Mouse (Mus musculus) activated CD4-positive, CD25-positive, alpha-beta regulatory T cell, adult 4 months (primary cell): ENCODE measurements around the gene Myo1e. TPM values are rescaled to one million over a fixed set of nuclear protein-coding genes. Genes with fewer than 3 reads are reported as not detected.

ENCODE experiments used
- ATAC-seq: one replicate; pipeline ENCODE4 v1.8.0; 2017
- polyA plus RNA-seq, 2 experiments: library from polyadenylated mRNA; unstranded; fragments of 100-300 nt; shearing (Covaris generic); gene quantifications; one replicate each; pipeline ENCODE4 v1.2.1; 2017

The Myo1e gene
- polyA plus RNA-seq, 2 experiments from 2014 or later: 25.8 to 27.8 TPM

DNA sequence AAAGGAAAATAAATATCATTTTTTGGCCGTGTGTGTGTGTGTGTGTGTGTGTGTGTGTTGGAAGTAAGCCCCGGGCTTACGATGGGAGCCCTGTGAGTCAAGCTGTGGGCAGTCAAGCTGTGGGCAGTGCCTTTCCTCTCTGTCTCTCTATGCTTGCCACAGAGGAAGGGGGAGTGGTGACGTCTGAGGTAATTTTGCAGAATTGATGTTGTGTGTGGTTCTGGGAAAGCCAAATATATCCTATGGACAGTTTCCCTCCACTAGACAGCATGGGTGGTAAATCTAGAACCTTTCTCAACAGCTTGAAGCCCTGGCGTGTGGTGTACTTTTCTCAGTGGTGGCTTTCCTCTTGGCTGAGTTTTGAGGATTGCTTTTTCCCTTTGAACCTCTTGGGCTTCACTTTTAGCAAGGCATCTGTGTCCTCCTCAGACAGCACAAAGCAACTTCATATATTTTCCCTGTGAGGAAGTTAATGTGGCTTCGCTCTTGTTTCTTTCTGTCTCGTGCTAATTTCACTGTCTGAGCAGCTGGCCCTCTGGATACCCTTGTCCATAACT, 77.5 kb downstream of the Myo1e start:
- ATAC-seq: no peak

DNA sequence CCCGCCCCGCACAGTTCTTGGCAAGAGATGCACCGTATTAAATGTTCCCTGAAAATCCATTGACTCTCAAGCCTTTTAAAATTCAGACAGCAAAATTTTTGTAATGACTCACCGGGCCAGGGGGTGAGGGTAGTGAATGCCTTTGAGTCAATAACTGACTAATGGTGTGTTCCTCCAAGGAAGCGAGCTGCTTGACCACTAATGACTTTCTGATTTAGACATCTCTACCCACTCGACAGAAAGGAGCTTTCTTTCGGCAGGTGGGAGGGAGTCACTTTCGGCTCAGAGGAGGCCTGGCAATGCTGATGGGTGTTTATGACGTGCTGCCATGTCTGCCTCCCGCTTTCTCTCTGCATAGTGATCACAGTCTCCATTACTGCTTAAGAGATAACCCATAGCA, 83.6 kb downstream of the Myo1e start:
- ATAC-seq: no peak

DNA sequence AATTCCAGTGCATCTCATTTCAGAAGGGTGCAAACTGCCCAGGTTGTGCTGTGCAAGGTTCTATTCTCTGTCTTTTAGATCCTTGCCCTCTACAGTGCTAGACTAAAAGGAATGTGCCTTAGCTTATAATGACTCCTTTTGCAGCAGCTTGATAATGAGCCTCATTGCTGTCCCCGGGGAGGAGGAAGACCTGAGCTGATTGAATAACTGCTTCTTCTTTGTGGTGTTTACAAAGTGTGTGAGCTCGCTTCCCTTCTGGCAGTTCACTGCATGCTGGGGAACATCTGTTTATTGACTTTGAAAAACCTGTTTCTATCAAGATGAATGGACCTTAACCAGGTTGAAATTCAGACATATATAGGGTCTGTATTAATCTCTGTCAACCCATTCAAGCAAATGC, 89.8 kb downstream of the Myo1e start:
- no peak for ATAC-seq

DNA sequence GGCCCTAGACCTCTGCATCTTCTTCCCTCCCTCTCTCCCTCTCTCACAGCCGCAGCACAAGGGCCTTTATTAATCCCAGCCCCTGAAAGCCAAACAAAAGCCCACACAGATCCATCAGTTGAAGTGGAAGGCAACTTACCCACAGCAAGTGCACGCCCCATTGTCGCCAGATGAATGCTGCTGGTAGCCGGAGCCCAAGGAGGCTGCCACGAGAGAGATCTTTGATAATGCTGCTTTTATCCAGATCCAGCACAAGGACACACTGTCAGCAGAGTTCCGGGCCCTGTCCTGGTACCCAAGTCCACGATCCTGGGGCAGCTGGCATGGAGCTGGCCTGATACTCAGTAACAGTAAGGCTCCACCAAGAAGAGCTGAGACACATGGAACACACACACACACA, 91.1 kb downstream of the Myo1e start:
- no peak for ATAC-seq

DNA sequence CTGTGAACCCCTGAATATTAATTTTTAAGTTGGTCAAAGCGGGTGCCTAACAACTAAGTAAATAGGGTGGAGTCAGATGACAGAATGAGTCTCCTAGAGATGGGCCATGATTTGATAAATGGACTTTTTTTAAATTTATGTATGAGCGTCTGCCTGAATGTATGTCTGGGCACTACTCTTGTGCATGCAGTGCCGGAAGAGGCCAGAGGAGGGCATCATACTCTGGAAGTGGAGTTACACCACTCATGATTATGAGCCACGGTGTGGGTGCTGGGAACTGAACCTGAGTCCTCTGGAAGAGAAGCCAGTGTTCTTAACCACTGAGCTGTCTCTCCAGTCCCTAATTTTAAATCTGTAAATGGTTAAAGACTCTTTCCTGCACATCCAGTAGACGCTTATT, 93.6 kb downstream of the Myo1e start:
- ATAC-seq: no peak

DNA sequence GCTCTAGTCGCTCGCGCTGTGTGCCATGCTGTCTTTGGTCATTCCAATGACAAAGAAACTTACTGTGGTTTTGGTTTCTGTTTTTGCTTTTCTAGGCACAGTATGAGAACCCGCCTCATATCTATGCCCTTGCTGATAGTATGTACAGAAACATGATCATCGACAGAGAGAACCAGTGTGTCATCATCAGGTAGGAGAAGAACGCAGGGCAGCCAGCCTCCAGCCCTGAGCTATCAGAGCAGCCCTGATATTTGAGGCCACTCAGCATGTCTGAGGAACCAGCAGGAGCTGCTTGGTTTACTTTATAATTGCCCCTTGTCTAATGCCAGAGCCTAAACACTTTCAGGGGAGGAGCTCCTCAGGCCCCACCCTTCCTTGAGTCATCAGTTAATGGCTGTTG, 94.4 kb downstream of the Myo1e start:
- no peak for ATAC-seq

DNA sequence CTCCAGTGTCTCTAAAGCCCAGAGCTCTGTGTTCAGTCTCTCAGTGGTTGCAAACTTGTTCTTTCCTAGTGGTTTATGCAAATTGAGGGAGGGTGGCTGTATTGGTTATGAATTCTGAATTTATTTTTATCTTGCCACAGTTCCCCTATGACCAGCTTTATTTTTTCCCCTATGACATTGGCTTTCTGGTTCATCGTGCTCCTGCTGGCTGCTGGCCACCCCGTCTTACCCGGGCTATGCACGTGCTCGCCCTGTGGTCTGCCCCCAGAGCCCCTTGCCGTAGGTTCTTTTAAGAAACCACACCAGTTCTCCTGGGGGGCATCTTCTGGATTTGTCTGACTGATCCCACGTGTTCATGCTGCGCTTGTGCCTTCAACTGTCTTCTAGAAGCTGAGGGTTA, 97.8 kb downstream of the Myo1e start:
- no peak for ATAC-seq

DNA sequence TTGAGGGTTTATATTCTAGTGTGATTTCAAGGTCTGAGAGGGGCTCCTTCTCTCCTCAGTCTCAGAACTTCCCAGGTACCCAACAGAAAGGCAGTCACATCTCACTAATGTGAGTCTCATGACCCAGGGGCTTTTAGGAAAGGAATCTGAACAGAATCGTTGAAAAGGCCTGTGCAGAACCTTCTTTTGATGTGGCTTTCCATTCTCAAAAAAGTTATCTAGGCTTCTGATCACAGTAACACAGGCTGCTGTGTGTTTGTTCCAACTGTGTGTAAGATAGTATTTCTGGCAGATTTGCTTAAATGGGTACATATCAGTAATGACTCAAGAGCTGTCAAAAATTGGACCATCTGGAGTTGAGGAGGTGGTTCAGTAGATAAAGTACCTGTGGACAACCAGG, 102.9 kb downstream of the Myo1e start:
- peak; percentile 87 for ATAC-seq

DNA sequence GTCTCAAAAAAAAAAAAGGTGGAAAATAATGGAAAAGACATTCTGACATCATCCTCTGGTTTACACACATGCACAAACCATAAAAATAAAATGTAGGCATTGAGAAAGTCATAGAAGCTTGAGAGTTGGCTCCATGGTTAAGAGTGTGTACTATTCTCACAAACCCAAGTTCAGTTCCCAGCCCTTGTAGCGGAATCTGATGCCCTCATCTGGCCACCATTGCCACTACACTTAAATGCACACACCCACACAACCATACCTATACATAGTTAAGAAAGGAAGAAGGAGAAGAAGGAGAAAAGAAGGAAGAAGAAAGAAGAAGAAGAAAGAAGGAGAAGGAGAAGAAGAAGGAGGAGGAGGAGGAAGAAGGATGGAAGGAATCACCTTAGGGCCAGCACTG, 106.9 kb downstream of the Myo1e start:
- no peak for ATAC-seq

DNA sequence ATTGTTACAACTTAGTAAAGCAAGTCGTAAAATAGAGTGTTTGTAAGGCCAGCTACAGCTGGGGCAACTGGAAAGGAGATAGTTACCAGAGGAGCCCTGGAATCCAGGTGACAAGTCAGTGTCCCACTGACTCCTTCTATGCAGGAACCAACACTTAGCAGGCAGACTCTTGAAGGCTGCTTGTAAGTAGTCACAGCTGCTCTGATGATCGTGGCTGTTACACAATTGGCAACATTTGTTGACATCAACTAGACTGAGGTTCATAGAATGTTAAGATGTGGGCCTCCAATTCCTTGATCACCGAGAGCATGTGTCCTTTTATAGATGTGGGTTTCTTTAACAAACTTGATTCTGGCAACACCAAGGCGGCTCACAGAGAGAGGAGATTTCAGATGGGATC, 108.0 kb downstream of the Myo1e start:
- ATAC-seq: no peak

DNA sequence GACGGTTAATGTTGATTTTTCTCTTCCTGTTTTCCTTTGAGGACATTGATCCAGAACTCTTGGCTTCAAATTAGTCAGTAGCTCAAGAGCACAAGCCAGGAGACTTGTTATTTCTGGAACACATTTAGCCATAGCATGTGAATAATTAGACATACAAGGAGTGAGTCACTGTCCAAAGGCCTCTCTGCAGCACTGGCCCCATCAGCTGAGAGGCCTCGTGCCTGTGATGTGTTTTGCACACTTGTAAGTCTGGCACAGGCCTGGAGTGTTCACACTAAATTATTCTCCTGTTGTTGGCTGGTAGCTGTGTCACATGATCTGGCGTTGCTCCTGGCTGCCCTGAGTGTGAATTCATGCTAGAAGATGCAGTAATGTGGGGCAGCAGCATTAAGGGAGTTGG, 111.5 kb downstream of the Myo1e start:
- no peak for ATAC-seq

DNA sequence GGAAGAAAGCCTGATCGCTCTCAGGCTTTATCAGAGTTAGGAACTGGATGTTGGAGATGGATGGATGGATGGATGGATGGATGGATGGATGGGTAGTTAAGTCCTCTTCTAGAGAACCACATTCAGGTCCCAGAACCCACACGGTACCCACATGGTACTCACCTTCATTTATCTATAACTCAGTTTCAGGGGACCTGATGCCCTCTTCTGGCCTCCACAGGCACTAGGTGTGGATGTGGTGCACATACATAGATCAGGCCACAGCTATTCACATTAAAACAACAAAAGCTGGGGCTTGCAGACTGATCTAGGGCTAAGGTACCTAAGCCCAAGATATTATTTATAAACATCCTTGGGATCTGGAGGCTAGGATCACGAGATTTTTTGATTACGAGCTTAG, 117.2 kb downstream of the Myo1e start:
- ATAC-seq: no peak

DNA sequence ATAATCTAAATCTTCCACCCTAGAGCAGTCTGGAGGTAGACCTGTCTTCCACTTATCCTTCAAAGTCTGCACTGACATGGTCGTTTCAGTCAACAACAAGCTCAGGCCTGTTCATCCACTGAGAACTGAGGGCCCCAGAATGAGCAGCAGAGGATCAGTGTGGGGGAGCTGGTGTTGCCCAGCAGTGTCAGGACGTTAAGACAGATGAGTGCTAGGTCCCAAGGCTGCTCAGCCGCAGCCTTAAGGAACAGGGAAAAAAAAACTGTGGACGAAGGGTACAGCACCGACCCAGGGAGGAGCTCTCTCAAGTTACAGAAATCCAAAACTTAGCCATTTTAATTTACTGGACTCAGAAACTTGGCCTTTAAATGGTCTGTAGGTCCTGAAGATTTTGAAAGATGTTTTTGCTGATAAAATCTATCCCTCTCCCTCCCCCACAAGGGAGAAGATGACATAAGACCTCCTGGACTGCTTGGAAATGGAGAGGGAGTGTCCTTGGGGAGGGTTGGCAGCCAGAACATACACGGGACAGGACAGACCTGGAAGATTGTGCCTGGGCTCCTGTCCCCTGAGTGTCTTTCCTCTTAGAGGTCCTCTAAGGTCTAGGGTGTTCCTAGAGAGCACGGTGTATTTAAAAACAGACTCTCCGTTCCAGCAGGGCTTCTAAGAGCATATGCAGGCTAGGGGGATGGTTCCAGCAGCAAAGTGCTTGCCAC, 118.9 kb downstream of the Myo1e start:
- no peak for ATAC-seq

DNA sequence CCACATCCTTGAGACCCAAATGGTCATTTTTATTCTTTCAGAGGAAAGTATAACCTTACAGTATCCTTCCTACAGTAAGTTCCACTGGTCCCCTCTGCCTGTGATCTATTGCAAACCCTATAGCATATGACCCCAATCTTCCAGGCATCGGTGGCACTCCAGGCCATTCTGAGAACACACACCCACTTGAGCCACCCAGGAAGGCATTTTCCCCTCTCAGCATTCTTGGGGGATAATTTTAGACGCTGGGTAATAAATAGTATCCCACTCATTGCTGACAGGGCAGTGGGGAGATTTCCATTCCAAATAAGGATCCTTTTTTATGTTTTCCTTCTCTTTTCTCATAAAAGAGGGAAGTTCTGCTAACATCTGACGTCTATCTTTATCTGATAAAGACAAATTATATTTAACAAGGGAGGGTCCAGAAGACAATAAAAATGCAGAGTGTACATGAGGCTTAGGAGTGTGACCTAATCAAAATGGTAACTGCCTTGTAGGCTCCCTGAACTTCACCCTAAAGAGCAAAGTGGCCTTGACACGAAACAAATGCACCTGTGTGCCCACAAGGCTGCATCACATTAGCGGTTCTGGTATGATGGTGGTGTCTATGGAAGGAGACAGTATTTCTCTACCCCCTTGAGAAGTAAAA, 121.2 kb downstream of the Myo1e start:
- no peak for ATAC-seq

DNA sequence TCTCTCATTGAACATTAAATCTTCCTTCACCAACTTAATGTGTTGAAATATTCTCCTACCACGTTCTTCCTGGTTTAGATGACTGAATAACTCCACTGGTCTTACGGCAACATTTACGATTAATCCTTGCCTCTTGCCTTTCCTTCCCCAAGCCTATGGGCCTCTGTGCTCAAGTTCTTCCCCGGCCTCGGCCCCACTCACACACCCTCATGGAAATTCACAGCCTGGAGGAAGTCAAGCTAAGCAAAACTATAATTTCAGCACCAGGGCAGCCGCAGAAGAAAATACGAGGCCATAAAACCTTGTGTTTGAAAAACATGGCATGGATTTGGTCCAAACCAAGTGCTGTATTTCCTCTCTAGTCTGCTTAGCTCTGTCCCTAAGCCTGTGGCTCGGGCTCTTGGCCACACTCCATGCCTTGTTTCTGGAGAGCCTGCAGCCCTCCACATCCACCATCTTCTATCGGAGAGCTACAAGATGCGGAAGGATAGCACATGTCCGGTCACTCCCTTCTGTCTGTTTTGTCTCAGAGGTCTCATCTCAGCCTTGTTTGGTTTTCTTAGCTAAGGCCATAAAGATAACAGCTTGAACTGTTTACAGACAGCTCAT, 124.7 kb downstream of the Myo1e start:
- no peak for ATAC-seq

DNA sequence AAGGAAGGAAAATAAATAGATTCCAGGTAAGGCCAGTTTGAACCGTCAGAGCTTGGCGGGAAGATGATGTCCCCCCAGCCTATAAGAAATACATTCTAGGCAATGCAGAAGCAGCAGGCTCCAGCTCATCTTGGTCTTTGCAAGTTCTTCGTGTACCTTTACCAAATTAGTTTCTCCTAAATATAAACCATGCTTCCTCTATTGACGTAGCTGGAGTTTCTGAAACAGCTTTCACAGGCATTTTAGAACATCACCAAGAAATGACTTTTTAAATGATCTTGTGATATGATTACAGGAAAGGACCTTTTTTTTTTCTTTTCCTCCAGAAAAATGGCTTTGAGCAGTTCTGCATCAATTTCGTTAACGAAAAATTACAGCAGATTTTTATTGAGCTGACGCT, 131.2 kb downstream of the Myo1e start:
- no peak for ATAC-seq

DNA sequence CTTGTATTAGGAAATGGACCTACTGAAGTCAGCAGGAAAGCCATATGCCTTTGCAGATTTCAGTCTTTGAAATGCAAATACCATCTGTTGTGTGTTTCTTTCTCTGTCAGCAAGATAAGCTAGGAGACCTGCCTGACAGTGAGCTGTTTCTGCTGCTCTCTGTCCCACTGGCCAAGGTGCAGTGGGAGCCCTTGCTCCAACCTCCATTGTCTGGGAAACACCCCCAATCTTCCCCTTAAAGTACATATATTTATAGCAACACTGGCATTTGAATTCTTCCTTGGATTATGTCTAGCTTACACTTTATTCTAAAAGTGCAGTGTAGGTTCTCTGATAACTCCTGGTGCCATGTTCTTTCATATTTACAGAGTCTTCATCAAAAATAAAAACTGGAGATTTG, 131.7 kb downstream of the Myo1e start:
- no peak for ATAC-seq

DNA sequence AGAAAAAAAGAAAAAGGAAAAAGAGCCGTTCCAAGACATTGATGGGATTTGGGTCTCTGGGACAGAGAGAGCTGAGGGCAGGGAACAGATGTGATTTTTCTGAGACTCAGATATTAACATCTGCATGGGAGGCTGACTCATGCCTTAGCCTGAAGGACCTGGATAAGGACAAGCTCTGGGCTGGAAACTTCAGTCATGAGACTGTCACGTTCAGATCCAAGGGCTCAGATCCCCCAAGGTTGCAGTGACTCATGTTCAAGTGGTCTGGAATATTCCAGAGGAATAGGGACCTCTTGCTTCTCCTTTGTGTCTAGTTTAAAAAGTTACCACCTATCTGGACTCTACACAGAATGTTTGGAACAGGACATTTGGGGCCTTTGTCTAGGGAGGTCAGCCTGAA, 142.1 kb downstream of the Myo1e start:
- no peak for ATAC-seq

DNA sequence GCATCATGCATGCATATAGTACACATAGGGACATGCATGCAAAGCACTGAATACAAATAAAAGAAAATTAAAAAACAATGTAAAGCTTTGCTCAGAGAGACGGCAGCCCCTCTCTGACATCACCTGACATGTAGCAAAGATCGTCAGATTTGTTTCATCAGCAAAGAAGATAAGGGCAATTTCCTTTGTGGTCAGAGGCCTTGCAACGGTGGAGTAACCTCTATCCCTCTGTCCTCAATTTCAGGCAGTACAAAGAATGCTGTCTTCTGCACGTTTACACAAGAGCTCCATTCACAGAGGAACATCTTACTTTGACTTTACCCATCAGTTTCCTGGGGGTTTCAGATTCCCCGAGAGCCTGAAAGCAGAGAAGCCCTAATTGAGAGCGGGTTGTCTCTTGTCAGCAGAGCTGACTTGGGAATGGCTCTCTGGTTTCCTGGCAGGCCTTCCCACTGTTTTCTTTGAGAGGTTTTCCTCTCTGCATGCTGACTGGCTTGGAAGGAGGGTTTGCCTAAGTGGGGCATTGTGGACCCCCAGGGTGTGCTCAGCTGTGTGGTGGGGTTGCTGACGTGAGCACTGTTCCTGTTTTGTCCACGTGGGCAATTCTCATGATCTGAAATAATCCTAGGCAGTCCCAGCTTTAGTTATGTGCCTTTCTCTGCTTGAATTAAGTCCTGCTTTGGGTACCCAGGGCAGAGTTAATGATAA, 144.6 kb downstream of the Myo1e start:
- ATAC-seq: no peak

DNA sequence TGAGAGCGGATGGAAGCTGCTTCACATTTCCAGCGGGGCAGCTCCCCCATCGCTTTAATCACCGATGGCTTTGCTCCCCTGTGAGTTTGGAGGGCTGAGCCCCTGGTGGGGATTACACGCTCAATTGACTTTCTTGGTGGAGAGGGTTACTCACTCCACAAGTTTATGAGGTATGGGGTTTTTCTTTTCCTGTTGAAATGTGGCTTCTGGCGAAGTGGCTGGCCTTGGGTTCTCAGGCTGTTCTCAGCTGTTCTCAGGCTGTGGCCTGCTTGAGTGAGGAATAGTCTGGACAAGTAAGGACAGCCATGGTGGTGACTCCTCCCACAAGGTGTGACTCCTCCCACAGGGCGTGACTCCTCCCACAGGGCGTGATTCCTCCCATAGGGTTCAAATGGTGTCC, 149.1 kb downstream of the Myo1e start:
- no peak for ATAC-seq

DNA sequence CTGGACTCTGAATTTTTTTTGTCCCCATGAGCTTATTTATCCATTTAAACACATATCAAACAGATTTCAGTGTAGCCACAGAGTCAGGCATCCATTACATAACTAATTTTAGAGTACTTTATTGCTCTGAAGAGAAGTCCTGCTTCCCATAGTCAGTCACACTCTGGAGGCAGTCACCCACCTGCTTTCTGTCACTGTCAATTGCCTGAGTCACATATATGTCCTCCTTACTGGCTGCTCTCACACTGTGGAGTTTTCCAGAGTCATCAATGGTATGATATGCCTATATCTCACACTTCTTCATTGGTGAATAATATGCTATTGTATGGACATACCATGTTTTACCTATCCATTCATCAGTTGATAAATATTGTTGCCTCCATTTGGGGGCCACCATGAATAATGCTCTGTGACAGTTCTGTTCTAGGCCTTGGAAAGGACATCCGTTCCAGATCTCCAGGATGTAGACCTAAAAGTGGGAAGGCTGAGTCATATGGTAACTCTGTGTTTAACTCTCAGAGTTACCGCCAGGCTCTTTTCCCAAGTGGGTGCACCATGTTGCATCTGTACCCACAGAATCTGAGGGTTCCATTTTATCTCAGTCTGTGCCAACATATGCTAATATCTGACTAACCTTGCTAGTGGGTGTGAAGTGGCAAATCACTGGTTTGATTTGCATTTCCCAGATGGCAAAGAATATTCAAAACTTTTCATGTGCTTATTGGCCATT, 152.4 kb downstream of the Myo1e start:
- no peak for ATAC-seq

DNA sequence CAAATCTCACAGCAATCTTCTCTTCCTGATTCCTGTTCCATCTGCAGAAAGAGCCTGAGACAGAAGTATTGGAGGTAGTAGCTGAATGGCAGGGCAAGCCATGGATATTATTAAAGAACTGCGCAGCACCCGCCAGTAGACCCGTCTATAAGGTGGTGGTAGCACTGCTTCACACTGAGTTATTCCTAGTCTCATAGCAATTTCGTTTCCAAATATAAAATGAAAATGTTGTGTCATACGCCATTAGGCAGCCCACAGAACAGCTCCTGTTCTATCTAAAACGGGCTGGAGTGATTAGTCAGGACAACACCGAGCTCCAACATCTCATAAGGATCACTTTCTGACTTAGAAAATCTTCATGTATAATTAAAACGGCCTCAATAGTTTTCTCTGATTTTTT, 157.6 kb downstream of the Myo1e start:
- ATAC-seq: no peak

DNA sequence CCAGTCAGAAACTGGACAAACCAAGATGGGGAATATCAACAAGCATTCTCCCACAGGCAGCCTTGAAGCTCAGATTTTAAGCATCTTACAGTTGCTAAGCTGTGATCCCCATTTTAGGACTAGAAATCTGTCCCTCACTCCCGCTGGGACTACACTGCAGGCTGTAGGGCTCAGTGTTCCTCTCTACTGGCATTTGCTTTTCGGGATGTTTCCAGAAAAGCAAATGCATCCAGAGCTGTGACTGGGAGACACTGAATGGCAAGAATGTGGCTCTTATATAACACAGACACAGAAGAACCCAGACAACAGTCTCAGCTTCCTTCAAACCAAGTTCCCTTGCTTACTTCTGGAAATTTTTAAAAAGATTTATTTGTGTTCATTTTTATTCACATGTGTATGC, 158.8 kb downstream of the Myo1e start:
- no peak for ATAC-seq
